Mouse (Mus musculus): Measurements from ENCODE around the gene A630001G21Rik. TPM values are rescaled to one million over a fixed set of nuclear protein-coding genes. Genes with fewer than 3 reads are reported as not detected.

Gene A630001G21Rik
- total and polyA plus RNA-seq, 3 experiments: 15.4 to 24.0 TPM; not detected in 1

DNA sequence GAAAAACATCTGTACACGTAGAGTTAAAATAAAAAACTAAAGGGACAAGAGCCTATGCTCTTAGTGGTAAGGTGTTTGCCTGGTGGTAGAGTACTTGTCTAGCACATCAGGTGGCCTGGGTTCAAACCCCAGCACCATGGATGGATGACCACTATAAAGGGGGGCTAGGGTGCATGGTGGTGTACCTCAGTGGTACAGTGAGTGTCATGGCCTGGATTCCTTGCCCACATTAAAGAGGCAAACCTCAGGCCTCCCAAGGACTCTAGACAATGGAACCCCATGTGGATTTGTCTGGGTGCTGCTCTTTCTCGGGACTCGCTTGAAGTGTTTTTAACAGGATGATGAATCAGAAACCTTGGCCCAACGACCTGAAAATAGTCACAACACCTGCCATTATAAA, 75.9 kb downstream of the A630001G21Rik start:
- Histone ChIP-seq H3K79me2 (ENCODE audit: control insufficient read depth, insufficient read depth, low read length, poor library complexity) (no peaks in the 10 kb centered on the region), H3K9me3 (replicated peaks; ENCODE audit: insufficient read depth, low read length) (no peaks in the 10 kb centered on the region), H3K4me3 (ENCODE audit: control insufficient read depth in 1 of 2, insufficient read depth in 1 of 2, low read depth in 2 of 2, low read length in 2 of 2) (no peak overlapping the region), H3K4me1 (ENCODE audit: control insufficient read depth in 1 of 2, insufficient read depth in 2 of 2, low read length in 2 of 2) (peaks cover 21% of the 10 kb centered on the region in 2 experiments), H3K9ac (ENCODE audit: control insufficient read depth, low read depth, low read length, poor library complexity, severe bottlenecking) (no peak overlapping the region), H3K36me3 (ENCODE audit: control insufficient read depth in 1 of 2, insufficient read depth in 2 of 2, low read length in 2 of 2) (peaks cover 0 to 22% of the 10 kb centered on the region in 2 experiments; a peak in 2 of 4 replicates), H3K27ac (ENCODE audit: control insufficient read depth, low read depth, low read length) (no peak overlapping the region), H3K27me3 (ENCODE audit: control insufficient read depth in 1 of 2, insufficient read depth in 2 of 2, low read length in 2 of 2) (no peaks in the 10 kb centered on the region)
- no peak for TF ChIP-seq MAFK (IDR thresholded peaks at IDR 0.05; ENCODE audit: borderline replicate concordance, low read depth, low read length)
- TF ChIP-seq NELFE (IDR thresholded peaks at IDR 0.05; ENCODE audit: low read depth, low read length): no peak
- no peak for TF ChIP-seq TBP (IDR thresholded peaks at IDR 0.05; ENCODE audit: low read depth, low read length)
- no peak for TF ChIP-seq POLR2AphosphoS2 (IDR thresholded peaks at IDR 0.05; ENCODE audit: low read length)
- TF ChIP-seq BHLHE40 (IDR thresholded peaks at IDR 0.05; ENCODE audit: borderline replicate concordance, low read depth, low read length): no peak
- TF ChIP-seq UBTF (IDR thresholded peaks at IDR 0.05; ENCODE audit: borderline replicate concordance, insufficient read depth, low read depth, low read length): no peak
- TF ChIP-seq TCF12 (IDR thresholded peaks at IDR 0.05; ENCODE audit: low read depth, low read length): no peak
- no peak for TF ChIP-seq ZNF384 (IDR thresholded peaks at IDR 0.05; ENCODE audit: low read depth, low read length)
- TF ChIP-seq CHD1 (IDR thresholded peaks at IDR 0.05; ENCODE audit: low read depth, low read length): no peak
- TF ChIP-seq HCFC1 (IDR thresholded peaks at IDR 0.05; ENCODE audit: low read depth, low read length): no peak
- no peak for TF ChIP-seq E2F4 (IDR thresholded peaks at IDR 0.05; ENCODE audit: borderline replicate concordance, low read depth, low read length)
- no peak for TF ChIP-seq GABPA (IDR thresholded peaks at IDR 0.05; ENCODE audit: low read depth, low read length)
- peak; percentile 13 for DNase-seq (ENCODE audit: low read depth, low spot score)

GRCm38 (mm10) chr1:85697721-85698493, 80.5 kb downstream of the A630001G21Rik start:
- Histone ChIP-seq H3K9me3 (replicated peaks; ENCODE audit: insufficient read depth, low read length) (no peaks in the 10 kb centered on the region), H3K4me1 (ENCODE audit: control insufficient read depth in 1 of 2, insufficient read depth in 2 of 2, low read length in 2 of 2) (peaks cover 15 to 24% of the 10 kb centered on the region in 2 experiments), H3K27me3 (ENCODE audit: control insufficient read depth in 1 of 2, insufficient read depth in 2 of 2, low read length in 2 of 2) (no peaks in the 10 kb centered on the region), H3K27ac (ENCODE audit: control insufficient read depth, low read depth, low read length) (peak overlapping the region; percentile 78), H3K79me2 (ENCODE audit: control insufficient read depth, insufficient read depth, low read length, poor library complexity) (no peaks in the 10 kb centered on the region), H3K9ac (ENCODE audit: control insufficient read depth, low read depth, low read length, poor library complexity, severe bottlenecking) (peak overlapping the region; percentile 23; the same call in 1 of the 2 replicates), H3K36me3 (ENCODE audit: control insufficient read depth in 1 of 2, insufficient read depth in 2 of 2, low read length in 2 of 2) (peaks cover 0 to 30% of the 10 kb centered on the region in 2 experiments; a peak in 2 of 4 replicates), H3K4me3 (ENCODE audit: control insufficient read depth in 1 of 2, insufficient read depth in 1 of 2, low read depth in 2 of 2, low read length in 2 of 2) (0 out of 4 replicates have a peak overlapping the region, but pooled peaks of 1 of the 2 experiments have one; percentile 7)
- TF ChIP-seq NELFE (IDR thresholded peaks at IDR 0.05; ENCODE audit: low read depth, low read length): no peak
- TF ChIP-seq MXI1 (IDR thresholded peaks at IDR 0.05; ENCODE audit: low read depth, low read length): peak; percentile 43; the same call in 1 of the 2 replicates
- no peak for TF ChIP-seq TAL1 (IDR thresholded peaks at IDR 0.05; ENCODE audit: low read length)
- TF ChIP-seq EP300 (IDR thresholded peaks at IDR 0.05; ENCODE audit: low read depth in 1 of 2, low read length in 2 of 2): peak; percentile 17 to 67; a peak in 3 of 4 replicates
- TF ChIP-seq HCFC1 (IDR thresholded peaks at IDR 0.05; ENCODE audit: low read depth, low read length): 0 out of 2 replicates have a peak, but pooled peaks have one; percentile 15
- TF ChIP-seq SIN3A (IDR thresholded peaks at IDR 0.05; ENCODE audit: low read length): peak; percentile 53; the same call in 1 of the 2 replicates
- no peak for TF ChIP-seq ETS1 (IDR thresholded peaks at IDR 0.05; ENCODE audit: low read depth, low read length)
- peak; percentile 82 for DNase-seq (ENCODE audit: low read depth, low spot score)

All from MEL (cell line).